Mouse (Mus musculus): ENCODE results near the gene Fosl1. TPM values are rescaled to one million over a fixed set of nuclear protein-coding genes. Genes with fewer than 3 reads are reported as not detected.
"Not testable (repeated sequence)": the region's sequence is repeated elsewhere in the genome, so short reads cannot be mapped to it uniquely, and the experiment has no call there.

The Fosl1 gene
- 0.50 and 1.6 TPM in 2 replicates for polyA plus RNA-seq (2012; ENCODE audit: insufficient read depth, insufficient read length, missing spikeins)

DNA sequence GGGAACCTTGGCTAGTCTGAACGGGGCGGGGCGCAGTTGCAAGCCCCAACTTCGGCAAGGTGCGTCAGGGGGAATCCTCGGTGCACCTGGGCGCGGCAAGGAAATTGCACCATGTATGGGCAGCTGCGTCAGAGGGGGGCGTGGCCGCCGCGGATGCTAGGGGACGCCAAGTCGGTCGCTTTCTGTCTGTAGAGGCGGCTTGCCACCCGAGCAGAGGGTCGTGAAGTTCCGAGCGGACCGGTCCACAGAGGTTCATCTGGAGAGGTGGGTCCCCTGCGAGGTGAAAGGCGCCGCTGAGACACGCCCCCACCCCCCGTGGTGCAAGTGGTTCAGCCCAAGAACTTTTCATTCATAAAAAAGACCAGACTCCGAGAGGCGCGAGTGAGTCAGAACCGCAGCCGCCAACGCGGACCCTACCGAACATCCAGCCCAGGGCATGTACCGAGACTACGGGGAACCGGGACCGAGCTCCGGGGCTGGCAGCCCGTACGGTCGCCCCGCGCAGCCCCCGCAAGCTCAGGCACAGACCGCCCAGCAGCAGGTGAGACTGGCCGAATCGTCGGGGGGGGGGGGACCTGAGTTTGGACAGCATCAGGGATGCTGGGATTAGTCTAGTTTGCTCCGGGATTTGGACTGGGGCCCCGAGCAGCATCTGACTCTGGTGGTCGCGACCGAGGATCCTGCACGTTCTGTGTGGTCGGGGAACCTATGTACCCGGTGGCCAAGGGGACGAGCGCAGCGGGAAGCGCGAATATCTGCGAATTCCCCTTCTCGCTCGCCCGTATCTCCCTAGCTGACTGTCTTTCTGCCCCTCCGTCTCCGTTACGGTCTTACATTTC is at the start of gene Fosl1:
Fosl1 (plus strand) TSS at position 33 of the 839 bp plus-strand sequence.
- Histone ChIP-seq H3K4me3 (ENCODE audit: insufficient read depth, low read length) (peak within 1 kb of the TSS; percentile 73), H3K4me1 (ENCODE audit: control insufficient read depth, insufficient read depth, low read length) (peaks cover 5% of the 10 kb centered on the region), H3K27ac (ENCODE audit: insufficient read depth, low read depth, low read length) (no peak within 1 kb of the TSS)
- TF ChIP-seq POLR2A (IDR thresholded peaks at IDR 0.05; ENCODE audit: borderline replicate concordance, low read depth, low read length) (no peak), CTCF (IDR thresholded peaks at IDR 0.05; ENCODE audit: low read depth, low read length) (no peak)

DNA sequence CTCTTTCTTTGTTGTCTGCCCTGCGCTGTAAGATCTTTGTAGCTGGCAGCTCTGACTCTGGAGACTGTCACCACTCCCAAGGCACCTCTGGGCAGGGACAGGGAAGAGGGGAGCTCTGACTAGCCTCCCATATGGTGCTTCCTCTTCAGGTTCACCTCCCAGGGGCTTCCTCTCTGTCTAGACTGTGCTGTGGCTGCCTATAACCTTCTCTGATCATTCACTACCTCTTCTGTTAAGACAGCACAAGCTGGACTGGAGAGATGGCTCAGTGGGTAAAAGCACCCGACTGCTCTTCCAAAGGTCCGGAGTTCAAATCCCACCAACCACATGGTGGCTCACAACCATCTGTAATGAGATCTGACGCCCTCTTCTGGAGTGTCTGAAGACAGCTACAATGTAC is 46.3 kb upstream of the Fosl1 start:
- not testable (repeated sequence) for H3K27ac ChIP-seq (ENCODE audit: insufficient read depth, low read depth, low read length); H3K4me3 ChIP-seq (ENCODE audit: insufficient read depth, low read length)

DNA sequence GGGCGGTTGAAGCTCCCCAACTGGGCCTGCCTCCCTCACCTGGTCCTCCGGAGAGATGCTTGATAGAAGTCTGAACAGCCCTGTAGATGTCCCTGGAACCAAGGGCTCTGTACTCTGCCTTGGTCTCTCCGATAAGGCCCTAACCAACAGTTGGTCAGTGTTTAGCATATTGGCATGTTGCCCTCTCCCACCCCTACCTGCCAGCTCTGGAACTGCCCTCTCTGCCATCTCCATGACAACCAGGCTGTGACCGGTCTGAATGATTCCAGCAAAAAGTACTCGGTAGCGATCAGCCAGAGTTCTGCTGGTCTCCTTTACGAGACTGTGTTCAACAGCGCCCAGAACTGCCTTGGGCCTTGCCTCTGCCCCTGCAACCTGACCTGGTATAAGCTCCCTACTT is 45.1 kb upstream of the Fosl1 start, which contains the start of gene Tsga10ip:
Tsga10ip (minus strand) TSS at position 234 of the 400 bp plus-strand sequence.
- no peak for TF ChIP-seq CTCF (IDR thresholded peaks at IDR 0.05; ENCODE audit: low read depth, low read length)
- TF ChIP-seq POLR2A (IDR thresholded peaks at IDR 0.05; ENCODE audit: borderline replicate concordance, low read depth, low read length), result no peak
- H3K27ac ChIP-seq (ENCODE audit: insufficient read depth, low read depth, low read length), result no peak within 1 kb of the TSS
- H3K4me3 ChIP-seq (ENCODE audit: insufficient read depth, low read length), result no peak within 1 kb of the TSS
- peaks cover 10% of the 10 kb centered on the region for H3K4me1 ChIP-seq (ENCODE audit: control insufficient read depth, insufficient read depth, low read length)

More for the DNA sequence above, 46.3 kb upstream of the Fosl1 start:
- not testable (repeated sequence) for H3K4me1 ChIP-seq (ENCODE audit: control insufficient read depth, insufficient read depth, low read length)

DNA sequence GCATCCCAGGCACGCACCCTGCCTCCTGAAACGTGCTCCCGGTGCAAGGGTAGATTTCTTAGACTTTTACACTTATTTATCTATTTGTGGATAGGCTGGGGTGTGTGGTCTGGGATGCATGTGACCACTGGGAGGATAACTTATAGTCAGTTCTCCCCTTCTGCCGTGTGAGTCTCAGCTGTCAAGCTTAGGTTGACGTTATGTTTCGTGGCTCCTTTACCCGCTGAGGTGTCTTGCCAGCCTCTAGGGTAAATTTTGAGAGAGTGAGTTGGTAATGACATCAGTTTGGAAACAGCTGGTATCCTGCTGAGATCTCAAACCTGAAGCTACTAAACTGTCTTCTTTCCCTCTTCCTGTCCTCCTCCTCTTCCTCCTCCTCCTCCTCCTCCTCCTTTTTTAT is 41.4 kb upstream of the Fosl1 start:
- Histone ChIP-seq H3K4me3 (ENCODE audit: insufficient read depth, low read length) (peak overlapping the region; percentile 59), H3K27ac (ENCODE audit: insufficient read depth, low read depth, low read length) (peak overlapping the region; percentile 52), H3K4me1 (ENCODE audit: control insufficient read depth, insufficient read depth, low read length) (peaks cover 38% of the 10 kb centered on the region)
- no peak for TF ChIP-seq POLR2A (IDR thresholded peaks at IDR 0.05; ENCODE audit: borderline replicate concordance, low read depth, low read length)
- TF ChIP-seq CTCF (IDR thresholded peaks at IDR 0.05; ENCODE audit: low read depth, low read length), result no peak

DNA sequence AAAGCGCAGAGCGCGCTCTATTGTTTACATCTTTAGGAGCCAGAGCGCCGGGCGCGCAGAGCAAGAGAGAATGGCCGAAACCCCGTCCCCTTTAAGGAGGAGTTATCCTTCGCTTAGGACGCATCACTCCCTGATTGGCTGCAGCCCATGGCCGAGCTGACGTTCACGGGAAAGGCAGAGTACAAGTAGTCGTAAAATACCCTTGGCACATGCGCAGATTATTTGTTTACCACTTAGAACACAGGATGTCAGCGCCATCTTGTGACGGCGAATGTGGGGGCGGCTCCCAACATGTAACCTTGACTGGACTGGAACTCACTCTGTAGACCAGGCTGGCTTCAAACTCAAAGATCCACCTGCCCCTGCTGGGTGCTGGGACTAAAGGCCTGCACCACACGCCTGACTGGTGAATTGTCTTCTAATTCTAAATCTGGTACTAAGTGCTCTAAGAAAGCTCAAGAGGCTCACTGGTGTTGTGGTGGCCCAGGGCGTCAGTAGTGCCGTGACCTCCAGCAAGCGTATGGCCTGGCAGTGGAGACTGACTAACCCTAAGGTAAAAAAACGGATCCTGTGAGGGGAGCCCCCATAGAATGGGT is 40.7 kb upstream of the Fosl1 start:
- H3K4me1 ChIP-seq (ENCODE audit: control insufficient read depth, insufficient read depth, low read length), result peaks cover 36% of the 10 kb centered on the region

DNA sequence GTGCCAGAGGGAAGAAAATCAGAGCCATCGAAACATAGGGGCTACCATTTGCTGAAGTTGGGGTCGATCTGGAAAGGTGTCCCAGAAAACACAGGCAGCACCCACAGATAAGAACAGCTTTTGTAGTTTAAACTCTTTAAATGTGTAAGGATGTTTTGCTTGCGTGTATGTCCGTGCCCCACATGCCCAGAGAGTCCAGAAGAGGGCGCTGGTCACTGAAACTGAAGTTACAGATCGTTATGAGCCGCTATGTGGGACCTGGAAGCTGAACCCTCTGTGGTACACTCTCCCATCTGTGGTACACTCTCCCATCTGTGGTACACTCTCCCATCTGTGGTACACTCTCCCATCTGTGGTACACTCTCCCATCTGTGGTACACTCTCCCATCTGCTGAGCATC is 40.2 kb upstream of the Fosl1 start:
- Histone ChIP-seq H3K27ac (ENCODE audit: insufficient read depth, low read depth, low read length) (peak overlapping the region; percentile 95), H3K4me1 (ENCODE audit: control insufficient read depth, insufficient read depth, low read length) (peaks cover 32% of the 10 kb centered on the region)
- TF ChIP-seq CTCF (IDR thresholded peaks at IDR 0.05; ENCODE audit: low read depth, low read length) (peak; percentile 55; the same call in 1 of the 2 replicates), POLR2A (IDR thresholded peaks at IDR 0.05; ENCODE audit: borderline replicate concordance, low read depth, low read length) (no peak)

More for the DNA sequence above, 40.7 kb upstream of the Fosl1 start:
- Histone ChIP-seq H3K4me3 (ENCODE audit: insufficient read depth, low read length) (peak overlapping the region; percentile 71), H3K27ac (ENCODE audit: insufficient read depth, low read depth, low read length) (peak overlapping the region; percentile 95)

GRCm38 (mm10) chr19:5408057-5409001 is 39.0 kb upstream of the Fosl1 start:
- Histone ChIP-seq H3K4me3 (ENCODE audit: insufficient read depth, low read length) (peak overlapping the region; percentile 71), H3K4me1 (ENCODE audit: control insufficient read depth, insufficient read depth, low read length) (peaks cover 32% of the 10 kb centered on the region), H3K27ac (ENCODE audit: insufficient read depth, low read depth, low read length) (peak overlapping the region; percentile 95)
- TF ChIP-seq CTCF (IDR thresholded peaks at IDR 0.05; ENCODE audit: low read depth, low read length), result no peak
- no peak for TF ChIP-seq POLR2A (IDR thresholded peaks at IDR 0.05; ENCODE audit: borderline replicate concordance, low read depth, low read length)

More for the DNA sequence above, 40.2 kb upstream of the Fosl1 start:
- H3K4me3 ChIP-seq (ENCODE audit: insufficient read depth, low read length), result peak overlapping the region; percentile 71

- peaks cover 32% of the 10 kb centered on the region for H3K4me1 ChIP-seq (ENCODE audit: control insufficient read depth, insufficient read depth, low read length)
- H3K4me3 ChIP-seq (ENCODE audit: insufficient read depth, low read length), result peak overlapping the region; percentile 26
- H3K27ac ChIP-seq (ENCODE audit: insufficient read depth, low read depth, low read length), result peak overlapping the region; percentile 95
- TF ChIP-seq CTCF (IDR thresholded peaks at IDR 0.05; ENCODE audit: low read depth, low read length) (no peak), POLR2A (IDR thresholded peaks at IDR 0.05; ENCODE audit: borderline replicate concordance, low read depth, low read length) (no peak)
Observed at GRCm38 (mm10) chr19:5409068-5409467, 38.3 kb upstream of the Fosl1 start.

DNA sequence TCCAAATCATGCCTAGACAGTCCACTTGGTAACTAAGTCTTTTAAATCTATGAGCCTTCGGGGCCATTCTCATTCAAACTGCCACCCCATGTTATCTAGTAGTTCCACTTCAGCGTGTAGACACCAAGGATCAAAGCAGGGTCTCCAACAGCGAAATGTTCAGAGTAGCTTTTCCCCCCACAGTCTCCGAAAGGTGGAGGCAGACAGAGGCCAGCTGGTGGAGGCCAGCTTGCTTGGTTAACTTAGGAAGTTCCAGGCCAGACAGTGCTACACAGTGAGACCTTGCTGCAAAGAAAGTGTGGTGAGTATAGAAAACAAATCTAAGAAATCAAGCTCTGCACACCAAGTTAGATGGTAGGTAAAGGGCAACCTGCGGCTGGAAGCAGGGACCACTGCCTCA is 36.7 kb upstream of the Fosl1 start:
- no peak for TF ChIP-seq POLR2A (IDR thresholded peaks at IDR 0.05; ENCODE audit: borderline replicate concordance, low read depth, low read length)
- no peak for TF ChIP-seq CTCF (IDR thresholded peaks at IDR 0.05; ENCODE audit: low read depth, low read length)
- H3K4me3 ChIP-seq (ENCODE audit: insufficient read depth, low read length), result no peak overlapping the region
- no peak overlapping the region for H3K27ac ChIP-seq (ENCODE audit: insufficient read depth, low read depth, low read length)
- peaks cover 32% of the 10 kb centered on the region for H3K4me1 ChIP-seq (ENCODE audit: control insufficient read depth, insufficient read depth, low read length)
